Mouse (Mus musculus) thymus, adult 2 months (tissue): ENCODE measurements around the gene Bdkrb1.

Experiments used
- CTCF ChIP-seq: fragments of 200-500 bp; IDR thresholded peaks from 2 replicates; pipeline ENCODE4 v1.5.1; 2012; ENCODE audit warnings: mild to moderate bottlenecking, control low read depth, low read length, moderate library complexity, borderline replicate concordance; ENCODE audit not compliant: control insufficient read depth, poor library complexity, insufficient read depth; ENCODE audit errors: extremely low read depth
- POLR2A ChIP-seq: fragments of 200-500 bp; IDR thresholded peaks from 2 replicates; pipeline ENCODE4 v1.6.1; 2012; ENCODE audit warnings: mild to moderate bottlenecking, low read length, control low read depth, moderate library complexity; ENCODE audit not compliant: control insufficient read depth, poor library complexity, insufficient read depth; ENCODE audit errors: extremely low read depth

DNA sequence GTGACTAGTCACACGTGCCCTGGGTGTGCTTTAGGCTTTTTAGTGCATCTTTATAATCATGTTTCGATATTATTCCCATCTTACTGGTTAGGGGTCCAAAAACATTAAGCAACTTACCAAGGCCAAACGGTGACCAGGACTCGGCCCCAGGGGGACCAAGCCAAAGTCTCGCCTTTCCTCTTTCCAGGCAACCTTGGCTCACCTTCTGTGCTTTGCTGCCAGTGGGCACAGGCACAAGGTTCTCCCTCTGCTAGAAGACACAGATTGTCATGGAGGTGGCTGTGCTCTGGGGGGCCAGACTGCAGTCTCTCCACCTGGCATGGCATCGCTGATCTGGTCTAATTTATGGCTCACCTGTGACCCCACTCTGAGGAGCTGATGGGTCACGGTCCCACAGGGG, 12.1 kb upstream of the Bdkrb1 start:
- TF ChIP-seq POLR2A (no peak), CTCF (no peak)
